Mouse (Mus musculus) monocyte, adult 5-6 weeks (primary cell): ENCODE measurements around the gene Auh. TPM values are rescaled to one million over a fixed set of nuclear protein-coding genes. Genes with fewer than 3 reads are reported as not detected.
A peak's percentile ranks its signal among the peaks of the same experiment; 100 is the strongest.

Source experiments
- ATAC-seq: fragments of 153-309, 156-312 bp; replicated peaks from 2 replicates; pipeline ENCODE4 v1.8.0; 2017; ENCODE audit warnings: mild to moderate bottlenecking; ENCODE audit not compliant: low TSS enrichment, insufficient number of reproducible peaks, severe bottlenecking, poor library complexity, low FRiP score
- total RNA-seq: library from RNA; stranded (forward); fragments of 200-1000, 200-491, 200-594 nt; gene quantifications from 3 replicates; pipeline ENCODE4 v1.2.3, GENCODE M21; 2017

Auh gene
- 67.6 to 97.6 TPM (median 69.5 TPM) in 3 replicates for total RNA-seq

GRCm38 (mm10) chr13:52929209-52930171 is at the start of gene Auh:
Auh (minus strand) TSS chr13:52929681.
- ATAC-seq, result peak; percentile 91

DNA sequence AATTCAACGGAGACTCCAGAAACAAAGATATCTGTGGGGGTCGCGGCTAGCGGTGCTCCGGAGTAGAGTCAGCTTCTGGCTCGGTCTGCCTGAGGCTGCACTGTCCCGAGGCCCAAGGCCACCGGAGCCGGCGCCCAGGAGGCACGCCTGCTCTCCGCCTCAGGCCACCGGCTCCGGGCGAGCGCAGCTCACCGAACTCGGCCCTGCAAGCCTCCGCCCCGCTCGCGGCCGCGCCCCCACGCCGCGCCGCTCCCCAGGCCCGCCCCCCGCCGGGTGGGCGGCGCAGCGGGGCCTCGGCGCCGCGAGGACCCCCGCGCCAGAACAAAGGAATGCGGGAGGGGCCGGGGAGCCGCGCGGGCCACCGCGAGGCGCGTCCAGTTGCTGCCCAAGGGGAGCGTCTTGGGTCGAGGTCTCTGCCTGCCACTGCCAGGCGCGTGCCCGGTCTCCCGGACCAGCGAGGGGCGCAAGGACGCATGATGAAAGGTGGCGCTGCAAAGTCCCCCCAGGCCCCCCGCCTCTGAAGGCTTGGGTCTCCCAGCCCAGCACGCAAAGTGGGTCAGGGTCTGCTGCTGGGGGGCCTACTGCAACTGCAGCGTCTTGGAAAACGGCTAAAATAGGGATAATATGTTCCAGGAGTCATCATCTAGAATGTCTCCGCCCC is 49.0 kb upstream of the Auh start:
- no peak for ATAC-seq

DNA sequence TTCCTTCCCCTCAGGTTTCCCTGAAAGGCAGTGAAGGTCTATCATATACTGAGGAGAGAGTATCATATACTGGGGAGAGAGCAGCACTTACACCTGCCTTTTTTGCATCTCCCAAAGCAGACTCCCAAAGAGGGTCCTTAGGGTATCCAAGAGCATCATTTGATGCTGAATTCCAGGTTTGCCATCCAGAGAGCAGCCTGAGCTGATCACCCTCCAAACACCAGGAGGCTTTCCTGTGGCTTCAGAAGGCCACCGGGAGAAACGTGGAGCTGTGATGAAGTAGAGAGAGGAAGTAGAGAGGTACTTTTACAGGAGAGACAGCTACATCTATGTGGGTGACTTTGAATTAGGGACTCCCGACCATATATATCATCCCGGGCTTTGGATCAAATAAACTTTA is 48.3 kb upstream of the Auh start:
- no peak for ATAC-seq

DNA sequence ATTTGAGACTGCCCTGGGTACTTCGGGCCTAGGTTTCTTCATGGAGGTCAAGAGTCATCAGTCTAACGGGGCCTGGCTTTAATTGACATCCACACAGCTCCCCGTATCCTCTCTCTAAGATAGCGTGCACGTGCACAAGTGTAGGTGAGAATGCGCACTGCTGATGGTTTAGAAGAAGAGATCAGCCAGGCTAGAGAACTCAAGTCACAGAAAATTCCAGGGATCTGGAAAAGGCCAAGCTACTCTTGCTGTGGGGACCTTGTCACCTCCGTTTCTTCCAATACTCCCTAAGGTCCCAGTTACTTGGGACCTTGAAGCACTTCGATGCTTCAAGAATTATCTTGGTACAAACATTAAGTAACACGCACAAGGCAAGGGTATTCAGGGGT is 47.7 kb upstream of the Auh start:
- ATAC-seq, result no peak

DNA sequence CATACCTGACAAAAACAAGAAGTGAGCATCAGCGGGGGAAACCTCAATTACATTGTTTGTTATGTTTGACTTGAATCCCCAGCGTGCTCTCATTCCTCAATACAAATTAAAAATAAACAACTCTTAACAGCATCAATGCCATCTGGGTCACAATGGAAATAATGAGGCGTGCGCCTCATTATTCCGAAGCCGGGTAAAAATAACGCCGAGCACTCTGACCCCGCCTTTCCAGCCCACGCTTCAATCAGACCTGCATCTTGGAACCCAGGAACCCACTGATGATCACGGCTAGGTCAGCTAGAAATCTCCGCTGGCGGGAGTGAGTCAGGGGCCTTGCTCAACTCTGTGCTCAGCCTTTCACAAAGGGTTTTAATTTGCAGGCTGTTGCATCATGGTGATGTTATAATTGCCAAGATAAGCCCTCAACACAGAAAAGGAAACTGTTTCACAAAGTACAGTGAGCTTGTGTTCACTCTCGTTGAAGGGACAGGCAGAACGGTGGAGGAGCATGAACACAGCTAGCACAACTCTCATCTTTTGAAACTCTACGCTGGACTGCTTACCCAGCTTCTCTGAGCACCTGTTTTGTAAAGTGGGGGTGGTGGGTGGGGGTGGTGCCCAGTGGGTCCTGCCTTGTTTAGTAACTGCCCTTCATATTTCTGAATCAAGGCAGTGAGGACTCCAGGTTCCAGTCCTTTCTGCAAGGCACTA is 47.2 kb upstream of the Auh start:
- ATAC-seq, result peak; percentile 47

GRCm38 (mm10) chr13:52976130-52976509 is 46.6 kb upstream of the Auh start:
- ATAC-seq, result no peak

GRCm38 (mm10) chr13:52974676-52975075 is 45.2 kb upstream of the Auh start:
- no peak for ATAC-seq

- ATAC-seq, result no peak
Measured at GRCm38 (mm10) chr13:52973427-52973826, 43.9 kb upstream of the Auh start.

DNA sequence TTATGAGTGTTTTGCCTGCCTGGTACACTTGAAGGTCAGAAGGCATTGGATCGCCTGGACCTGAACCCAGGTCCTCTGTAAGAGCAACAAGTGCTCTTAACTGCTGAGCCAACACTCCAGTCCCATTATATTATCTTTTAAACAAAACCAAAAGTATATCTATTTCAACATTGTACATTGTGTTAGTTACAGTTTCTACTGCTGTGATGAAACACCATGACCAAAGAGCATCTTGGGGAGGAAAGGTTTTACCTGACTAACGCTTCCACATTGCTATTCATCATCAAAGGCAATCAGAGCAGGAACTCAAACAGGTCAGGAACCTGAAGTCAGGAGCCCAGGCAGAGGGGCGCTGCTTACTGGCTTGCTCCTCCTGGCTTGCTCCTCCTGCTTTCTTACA is 43.1 kb upstream of the Auh start:
- ATAC-seq, result no peak

DNA sequence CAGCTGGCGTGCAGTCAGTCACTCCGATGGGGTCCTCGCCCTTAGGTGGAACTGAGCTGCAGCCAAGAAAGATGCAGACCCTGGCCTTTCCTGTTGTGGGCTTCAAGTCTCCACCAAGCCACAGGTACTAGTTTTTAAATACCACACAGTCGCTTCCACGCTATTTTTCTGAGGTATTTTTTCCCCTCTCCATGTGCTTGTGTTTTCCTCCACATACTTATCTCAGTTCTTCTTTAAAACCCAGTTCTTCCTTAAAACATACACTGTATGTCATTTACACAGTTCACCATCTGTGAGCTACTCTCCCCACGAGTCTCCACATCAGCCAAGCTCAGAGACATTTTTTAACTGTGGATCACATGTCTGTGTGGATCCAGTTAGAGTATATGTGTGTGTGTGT is 41.4 kb upstream of the Auh start:
- ATAC-seq, result no peak

GRCm38 (mm10) chr13:52962922-52963321 is 33.4 kb upstream of the Auh start:
- no peak for ATAC-seq

- peak; percentile 25; the same call in 1 of the 2 replicates for ATAC-seq
Measured at GRCm38 (mm10) chr13:52962361-52962760, 32.9 kb upstream of the Auh start.

GRCm38 (mm10) chr13:52953779-52954553 is 24.5 kb upstream of the Auh start:
- ATAC-seq, result no peak

DNA sequence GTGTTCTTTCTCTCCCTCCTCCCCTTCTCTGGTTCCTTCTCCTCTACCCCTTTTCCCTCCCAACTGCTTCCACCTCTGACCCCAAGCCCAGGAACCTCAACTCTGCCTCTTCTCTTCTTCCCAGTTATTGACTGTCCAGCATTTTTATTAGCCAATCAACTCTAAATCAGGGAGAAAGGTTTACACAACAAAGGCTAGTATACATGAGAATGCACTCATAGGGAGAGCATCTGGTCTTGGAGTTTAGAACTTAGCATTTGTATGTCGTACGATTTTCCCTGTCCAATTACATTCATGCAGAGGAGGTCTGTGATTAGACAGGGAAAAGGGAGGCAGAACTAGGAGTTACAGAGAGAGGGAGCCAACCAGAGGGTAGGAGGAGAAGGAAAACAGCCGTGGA is 19.7 kb upstream of the Auh start:
- ATAC-seq, result no peak

DNA sequence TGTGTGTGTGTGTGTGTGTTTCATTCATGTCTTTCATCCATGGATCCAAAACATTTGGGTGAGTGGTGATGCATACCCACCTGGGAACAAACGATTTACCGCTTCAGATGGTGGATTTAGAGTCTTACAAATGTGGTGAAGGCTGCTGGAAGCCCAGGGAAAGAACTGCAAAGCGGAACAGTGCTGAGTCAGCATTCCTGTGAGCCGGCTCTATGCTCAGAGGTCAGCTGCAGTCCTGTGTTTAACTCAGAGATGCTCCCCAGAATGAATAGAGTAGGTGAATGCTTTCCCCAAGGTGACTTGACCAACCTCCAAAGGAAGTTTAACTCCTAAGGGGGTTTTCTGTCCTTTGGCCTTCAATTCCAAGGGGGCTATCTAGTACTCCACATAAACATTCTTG is 18.1 kb upstream of the Auh start:
- no peak for ATAC-seq

- ATAC-seq, result no peak
Measured at GRCm38 (mm10) chr13:52945769-52946168, 16.3 kb upstream of the Auh start.

DNA sequence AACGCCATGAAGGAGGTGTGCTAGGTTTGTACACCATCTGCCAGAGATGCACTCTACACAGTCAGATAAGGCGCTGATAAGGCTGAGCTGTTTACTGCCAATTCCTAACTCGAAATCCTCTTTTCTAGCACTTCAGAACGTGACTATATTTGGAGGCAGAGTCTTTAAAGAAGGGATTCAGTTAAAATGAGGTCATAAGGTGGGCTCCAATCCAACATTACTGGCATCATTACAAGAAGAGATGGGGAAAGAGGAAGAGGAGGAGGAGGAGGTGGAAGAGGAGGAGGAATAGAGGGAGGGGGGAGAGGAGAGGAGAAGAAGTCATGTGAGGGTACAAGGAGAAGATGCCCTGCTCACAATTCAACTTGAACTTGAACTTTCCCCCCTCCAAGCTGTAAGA is 14.6 kb upstream of the Auh start:
- no peak for ATAC-seq

DNA sequence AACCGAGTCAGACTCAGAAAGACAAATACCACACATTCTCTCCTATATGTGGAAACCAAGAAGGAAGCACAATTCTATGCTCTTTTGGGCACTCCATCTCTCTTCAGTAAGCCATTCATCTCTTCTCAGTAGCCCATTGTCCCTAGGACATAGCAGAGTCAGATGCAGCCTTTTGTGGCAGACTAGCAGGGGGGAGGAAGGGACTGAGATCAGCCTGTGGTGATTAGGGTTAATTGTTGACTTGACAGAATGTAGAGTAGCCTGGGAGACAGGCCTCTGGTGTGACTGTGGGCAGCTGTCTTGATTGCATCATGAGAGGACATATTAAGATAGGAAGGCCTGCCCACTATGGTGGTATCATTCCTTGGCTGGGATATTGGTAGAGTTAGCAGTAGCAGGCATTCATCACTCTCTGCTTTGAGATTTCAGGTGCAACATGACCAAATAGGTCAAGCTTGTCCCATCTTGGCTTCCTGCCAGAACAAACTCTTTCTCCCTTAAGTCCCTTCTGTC is 13.5 kb upstream of the Auh start:
- no peak for ATAC-seq

DNA sequence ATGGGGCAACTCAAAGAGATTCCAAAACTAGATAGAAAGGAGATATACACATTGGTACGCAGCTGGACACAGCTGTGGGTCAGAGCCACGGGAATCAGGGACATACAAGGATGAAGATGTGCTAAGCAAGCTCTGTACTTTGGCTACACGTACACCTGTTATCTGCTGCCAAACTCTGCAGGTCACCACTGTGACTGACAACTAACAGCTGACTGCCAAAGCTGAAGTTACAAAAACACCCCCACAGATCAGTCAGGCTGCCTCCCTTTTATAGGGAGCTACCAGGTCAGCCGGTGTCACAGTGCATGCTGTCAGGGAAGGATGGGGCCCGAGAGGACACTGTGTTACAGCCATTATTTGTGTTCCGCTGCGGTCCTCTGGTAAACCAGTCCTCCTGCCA is 11.5 kb upstream of the Auh start:
- ATAC-seq, result no peak
